Comparison of ENCODE assay signal across 18 mouse cellular contexts in genomic region chr13:47347835-47348234, GRCm38 (mm10).
"Had no signal": no experiment of that assay in that cellular context is flagged by ENCODE, and none has a peak within 500 bp of the region (broad histone marks: within the 10 kb centered on the region; RNA-seq: fewer than 3 reads in every experiment).

No protein-coding gene starts in this region.

- H3K9ac ChIP-seq: lung, embryonic 14.5 days; midbrain, embryonic 12.5 days; neural tube, embryonic 13.5 days; neural tube, embryonic 15.5 days had no signal

- H3K4me3 ChIP-seq: midbrain, embryonic 10.5 days; midbrain, embryonic 12.5 days; myocyte; neural tube, embryonic 13.5 days; neural tube, embryonic 15.5 days had no signal

- H3K9me3 ChIP-seq: midbrain, embryonic 10.5 days; midbrain, embryonic 12.5 days; neural tube, embryonic 13.5 days; neural tube, embryonic 15.5 days had no signal

- H3K4me2 ChIP-seq: lung, embryonic 14.5 days; midbrain, embryonic 12.5 days; neural tube, embryonic 13.5 days; neural tube, embryonic 15.5 days had no signal

- H3K27me3 ChIP-seq: neural tube, embryonic 13.5 days; neural tube, embryonic 15.5 days had no signal

- DNase-seq: lung, adult 18-20 months; lung, embryonic 14.5 days; lung, postnatal 10 days; midbrain, embryonic 14.5 days; retina, postnatal 1 day; right cerebral cortex, adult 18-20 months; right cerebral cortex, postnatal 25 days; right cerebral cortex, postnatal 4 days; spleen, adult 18-20 months; thymus, adult 18-20 months; thymus, postnatal 25 days; thymus, postnatal 4 days had no signal

- H3K27ac ChIP-seq: midbrain, embryonic 10.5 days; midbrain, embryonic 12.5 days; neural tube, embryonic 13.5 days; neural tube, embryonic 15.5 days had no signal

- H3K36me3 ChIP-seq: midbrain, embryonic 10.5 days; midbrain, embryonic 12.5 days; neural tube, embryonic 13.5 days; neural tube, embryonic 15.5 days had no signal

- ATAC-seq: midbrain, embryonic 16.5 days had no signal
